Mouse (Mus musculus) spleen, postnatal 14 days (tissue): Measurements from ENCODE around the gene Smc1b.

Source experiments
- DNase-seq, 2 experiments: peaks; one replicate each; pipeline ENCODE4 v3.0.0; 2021 to 2022; ENCODE audit warnings: low spot score in 2 of 2

Smc1b gene

DNA sequence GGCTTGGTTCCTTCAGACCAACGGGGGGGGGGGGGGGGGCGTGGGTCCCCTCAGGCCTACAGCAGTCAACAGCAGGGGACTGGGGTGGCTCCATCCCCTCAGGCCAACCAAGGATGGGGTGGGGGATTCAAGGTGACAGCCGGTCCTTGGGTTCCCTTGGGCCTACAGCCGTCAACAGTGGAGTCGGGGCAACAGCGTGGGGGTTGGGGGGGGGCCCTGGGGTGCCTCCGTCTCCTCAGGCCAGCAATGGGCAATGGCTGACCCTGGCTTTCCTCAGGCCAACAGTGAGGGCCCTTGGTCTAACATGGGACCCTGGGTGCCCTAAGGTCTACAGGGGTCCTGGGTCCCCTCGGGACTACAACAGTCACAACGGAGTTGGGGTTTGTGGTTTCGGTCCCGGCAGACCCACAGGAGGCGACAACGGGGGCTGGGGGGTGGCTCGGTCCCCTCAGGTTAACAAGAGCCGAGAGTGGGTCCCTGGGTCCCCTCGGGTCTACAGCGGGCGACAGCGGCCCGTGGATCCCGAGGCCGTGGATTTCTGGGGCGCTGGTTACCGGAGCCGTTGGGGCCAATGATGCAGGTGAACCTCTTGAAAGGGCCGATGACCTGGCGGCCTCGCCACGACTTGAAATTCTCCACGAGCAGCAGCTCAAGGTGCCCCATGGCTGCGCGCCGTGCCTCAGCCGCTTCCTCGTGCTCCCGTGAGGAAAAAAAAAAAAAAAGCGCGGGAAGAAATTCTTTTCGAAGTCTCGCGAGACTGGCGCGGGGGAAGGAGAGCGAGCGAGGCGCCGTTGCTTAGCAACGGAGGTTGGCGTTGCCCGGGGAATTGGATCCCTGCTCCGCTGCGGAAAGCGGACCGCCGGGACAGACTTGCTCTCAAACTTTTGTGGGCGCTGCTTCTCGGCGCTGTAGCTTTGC lies at the start of gene Smc1b, which contains the start of gene Ribc2:
TSS of gene Smc1b (minus strand) at position 690 of the 918 bp plus-strand sequence.
TSS of gene Ribc2 (plus strand) at position 804 of the 918 bp plus-strand sequence.
- DNase-seq, result no peak

DNA sequence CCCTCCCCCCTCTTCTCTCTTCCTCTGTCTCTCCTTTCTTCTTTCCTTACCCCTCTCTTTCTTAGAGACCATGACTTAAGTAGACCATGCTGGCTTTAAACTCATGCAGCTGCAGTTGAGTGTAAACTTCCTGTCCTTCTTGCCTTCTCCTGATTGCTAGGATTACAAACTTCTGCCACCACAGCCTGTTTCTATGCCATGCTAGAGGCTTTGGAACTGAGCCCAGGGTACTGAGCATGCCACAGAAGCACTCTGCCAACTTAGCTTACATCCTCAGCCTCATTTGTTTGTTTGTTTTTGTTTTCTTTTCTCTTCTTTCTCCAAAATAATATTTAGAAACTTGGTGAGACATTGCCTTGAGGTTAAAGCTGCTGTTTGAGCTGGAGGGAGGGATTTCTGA lies 48.6 kb upstream of the Smc1b start:
- no peak for DNase-seq

DNA sequence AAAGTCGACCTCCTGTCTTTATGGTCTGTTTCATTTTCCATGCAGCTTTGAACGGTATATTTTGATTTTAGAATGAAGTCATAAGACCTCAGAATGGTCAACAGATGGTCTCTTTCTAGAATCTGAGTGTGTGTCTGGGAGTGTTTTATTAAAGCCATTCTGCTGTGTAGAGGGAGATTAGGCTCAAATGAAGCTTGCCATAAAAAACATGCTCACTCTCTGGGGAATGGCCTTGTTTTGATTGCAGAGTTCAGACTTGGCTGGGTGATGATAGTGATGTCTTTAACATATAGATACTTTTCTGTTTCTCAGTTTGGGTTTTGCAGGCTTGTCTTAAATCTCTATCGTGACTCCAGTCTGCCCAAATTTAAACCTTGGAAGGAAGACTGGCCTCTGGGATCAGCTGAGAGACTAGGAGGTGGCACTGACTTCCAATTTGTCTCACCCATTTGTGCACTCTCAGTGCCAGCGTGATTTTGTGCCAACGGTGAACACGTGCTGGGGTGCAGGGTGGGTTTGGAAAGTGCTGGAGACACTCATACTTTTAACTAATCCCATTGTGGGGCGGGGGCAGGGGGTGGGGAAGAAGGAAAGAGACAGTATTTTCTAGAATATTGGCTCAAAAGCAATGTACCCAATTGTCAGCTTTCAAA lies 47.9 kb upstream of the Smc1b start:
- DNase-seq, result no peak

DNA sequence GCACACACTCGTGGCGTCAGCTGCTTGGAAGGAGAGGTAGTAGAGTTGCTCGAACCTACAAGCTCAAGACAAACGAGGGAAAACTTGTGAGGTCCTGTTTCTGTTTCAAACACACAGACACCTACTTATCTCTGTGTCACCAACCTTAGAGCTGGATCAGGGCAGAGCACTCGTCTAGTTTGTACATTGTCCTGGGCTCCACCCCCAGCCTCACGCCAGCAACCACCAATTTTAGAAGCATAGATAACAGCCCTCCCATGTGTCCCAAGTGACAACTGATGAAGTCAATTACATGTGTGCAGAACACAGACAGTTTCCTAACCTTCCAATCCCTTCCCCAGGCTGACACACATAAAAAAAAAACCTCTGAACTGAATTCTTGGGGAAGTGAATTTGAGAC lies 46.4 kb upstream of the Smc1b start:
- no peak for DNase-seq

DNA sequence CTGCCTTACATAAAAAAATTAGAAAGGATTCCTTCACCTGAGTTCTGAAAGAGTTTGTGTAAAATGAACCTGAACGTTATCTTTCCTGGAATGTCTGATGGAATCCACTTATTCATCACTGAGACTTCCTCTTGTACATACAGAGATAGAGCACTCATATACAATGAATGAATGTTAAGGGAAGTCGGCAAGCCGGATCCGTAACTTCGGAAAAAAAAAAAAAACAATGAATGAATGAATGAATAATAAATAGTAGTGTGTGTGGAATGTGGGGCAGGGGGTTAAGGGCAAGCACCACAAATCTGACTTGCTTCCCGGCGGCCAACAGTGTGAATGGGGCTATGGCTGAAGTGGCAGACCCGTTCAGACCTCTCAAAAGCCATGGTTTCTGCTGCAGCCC lies 45.8 kb upstream of the Smc1b start:
- peak in 1 of 2 experiments; percentile 16 for DNase-seq

DNA sequence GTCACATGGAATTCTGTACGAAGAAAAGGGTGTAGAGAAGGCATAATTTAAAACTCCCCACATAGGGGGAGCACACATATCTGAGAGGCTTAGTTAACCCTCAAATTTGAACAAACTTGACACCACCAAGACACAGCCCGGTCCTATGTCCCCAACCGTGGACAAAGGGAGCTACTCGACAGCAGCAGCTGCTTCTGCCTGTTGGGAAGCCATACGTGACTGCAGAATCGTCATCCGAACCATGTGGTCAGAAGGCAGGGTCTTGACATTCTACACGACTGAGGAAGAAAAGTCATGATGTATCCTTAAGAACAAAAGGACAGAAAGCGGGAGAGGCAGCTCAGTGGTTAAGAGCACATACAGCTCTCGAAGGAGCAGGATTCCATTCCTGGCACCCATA lies 42.3 kb upstream of the Smc1b start:
- no peak for DNase-seq

DNA sequence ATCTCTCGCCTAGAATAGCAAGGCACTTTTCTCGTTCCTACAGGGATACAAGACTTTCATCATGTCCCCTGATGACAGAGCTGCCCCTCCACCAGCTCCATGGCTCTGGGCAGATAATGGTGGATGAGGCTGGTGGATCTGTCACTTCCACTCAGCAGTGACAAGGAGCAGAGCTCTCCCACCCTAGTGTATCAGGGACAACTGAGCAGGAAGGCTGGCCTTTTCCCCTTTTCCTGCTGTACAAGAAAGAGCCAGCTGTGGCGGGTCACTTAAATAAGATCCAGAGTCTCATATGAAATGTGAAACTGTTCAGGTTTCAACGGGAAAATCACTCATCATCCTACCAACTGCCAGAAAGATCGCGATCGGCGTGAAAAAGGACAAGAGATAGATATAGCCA lies 41.7 kb upstream of the Smc1b start:
- DNase-seq, result no peak

DNA sequence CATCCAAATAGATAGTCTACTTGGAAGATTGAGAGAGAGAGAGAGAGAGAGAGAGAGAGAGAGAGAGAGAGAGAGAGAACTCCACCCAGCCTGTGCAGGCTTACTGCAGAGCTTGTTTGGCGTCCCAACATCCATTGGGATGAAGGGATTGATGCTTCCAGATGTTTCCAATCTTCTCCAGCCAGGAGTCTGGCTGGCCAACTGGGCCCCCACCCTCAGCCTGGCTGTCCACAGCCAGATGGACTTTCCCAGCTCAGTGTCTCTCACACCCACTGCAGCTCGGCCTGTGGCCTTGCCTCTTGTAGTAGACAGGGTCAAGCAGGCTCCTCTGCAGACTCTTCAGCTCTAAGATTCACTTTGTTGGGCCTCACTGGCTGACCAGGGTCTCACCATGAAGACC lies 40.3 kb upstream of the Smc1b start:
- DNase-seq, result no peak

DNA sequence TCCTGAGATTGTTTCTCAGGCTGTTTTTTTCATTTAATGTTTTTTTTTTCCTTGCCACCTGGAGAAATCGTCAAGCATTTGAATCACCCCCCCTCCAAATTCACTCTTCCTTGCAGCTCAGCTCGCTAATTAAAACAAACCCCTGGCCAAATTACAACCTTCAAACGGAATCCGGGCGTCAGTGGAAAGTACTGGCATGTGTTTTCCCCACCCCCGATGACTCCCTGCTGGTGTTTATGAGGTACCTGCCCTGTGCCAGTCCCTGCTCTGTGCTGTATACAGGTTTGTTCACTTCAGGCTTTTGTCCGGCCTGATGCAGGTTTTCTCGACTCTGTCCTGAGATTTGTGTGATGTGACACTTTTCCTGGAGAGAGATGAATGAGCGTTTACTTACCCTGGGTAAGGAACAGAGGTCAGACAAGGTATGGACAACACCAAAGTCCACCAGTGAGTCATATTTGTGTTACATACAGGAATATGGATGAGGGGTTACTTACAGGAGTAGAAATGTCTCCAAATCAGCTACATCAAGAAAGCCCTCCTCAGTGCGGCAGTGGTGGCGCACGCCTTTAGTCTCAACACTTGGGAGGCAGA lies 35.4 kb upstream of the Smc1b start:
- no peak for DNase-seq

DNA sequence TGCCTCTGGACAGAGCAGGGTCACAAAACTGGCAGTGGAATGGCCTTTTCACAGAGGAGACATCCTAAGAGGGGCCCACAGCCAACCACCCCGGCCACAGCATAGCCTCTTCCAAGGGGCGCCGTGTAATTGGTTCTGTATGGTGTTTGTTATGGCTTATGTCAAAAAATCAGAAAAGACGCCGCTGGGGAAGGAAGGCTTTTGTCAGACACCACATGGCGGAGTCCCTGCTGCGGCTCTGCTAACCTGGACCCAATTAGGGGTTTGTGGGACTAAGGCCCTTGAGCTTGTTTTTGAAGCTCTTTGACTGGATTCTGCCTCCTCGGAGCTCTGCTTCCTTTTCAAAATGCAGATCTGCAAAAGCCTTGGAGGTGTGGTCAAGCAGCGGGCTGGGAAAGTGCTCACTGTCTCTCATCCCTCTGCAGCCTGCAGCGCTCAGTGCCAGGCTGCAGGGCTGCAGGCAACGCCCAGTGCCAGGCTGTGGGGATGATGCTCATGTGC lies 34.7 kb upstream of the Smc1b start:
- DNase-seq, result no peak

DNA sequence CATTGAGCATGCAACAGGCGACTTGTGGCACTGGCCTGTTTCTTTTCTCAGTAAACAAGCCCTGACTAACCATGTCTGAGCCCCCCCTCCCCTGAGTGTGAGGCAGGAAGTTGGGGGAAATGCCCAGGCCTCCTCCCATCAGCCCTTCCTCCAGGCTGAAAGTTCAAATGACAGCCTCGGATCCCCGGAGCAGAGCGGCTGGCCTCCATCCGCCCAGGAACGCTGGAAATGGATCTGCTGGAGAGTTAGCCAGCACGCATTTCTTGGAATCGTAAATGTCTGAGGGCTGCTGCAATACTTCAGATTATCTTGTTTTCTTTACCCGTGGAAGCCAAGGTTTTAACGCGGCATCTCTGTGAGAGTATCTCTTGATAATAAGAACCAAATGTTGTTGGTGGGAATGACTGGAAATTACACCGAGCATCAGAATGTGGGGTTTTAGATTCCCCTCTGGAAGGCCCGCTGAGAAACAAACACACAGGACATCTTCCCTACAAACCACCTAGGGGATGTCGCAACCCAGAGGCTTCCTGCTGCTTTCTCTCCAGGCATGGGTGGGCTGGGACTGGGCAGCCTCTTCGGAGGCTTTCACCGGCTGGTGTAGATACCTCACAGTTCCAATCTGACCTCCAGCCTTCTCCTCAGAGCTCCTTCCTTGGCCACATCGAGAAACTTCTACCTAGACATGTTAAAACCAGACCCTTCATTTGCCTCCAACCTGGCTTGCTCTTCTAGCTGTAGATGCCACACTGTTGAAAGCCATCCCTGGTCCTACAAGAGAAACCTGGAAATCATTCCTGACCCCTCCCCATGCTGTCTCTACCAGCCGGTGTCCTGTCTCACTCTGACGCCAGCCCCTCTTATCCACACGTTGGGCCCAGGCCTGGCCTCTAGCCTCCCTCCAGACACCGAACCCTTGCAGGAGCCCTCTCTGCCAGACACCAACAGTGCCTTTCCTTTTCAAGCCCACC lies 31.2 kb upstream of the Smc1b start:
- DNase-seq, result no peak

DNA sequence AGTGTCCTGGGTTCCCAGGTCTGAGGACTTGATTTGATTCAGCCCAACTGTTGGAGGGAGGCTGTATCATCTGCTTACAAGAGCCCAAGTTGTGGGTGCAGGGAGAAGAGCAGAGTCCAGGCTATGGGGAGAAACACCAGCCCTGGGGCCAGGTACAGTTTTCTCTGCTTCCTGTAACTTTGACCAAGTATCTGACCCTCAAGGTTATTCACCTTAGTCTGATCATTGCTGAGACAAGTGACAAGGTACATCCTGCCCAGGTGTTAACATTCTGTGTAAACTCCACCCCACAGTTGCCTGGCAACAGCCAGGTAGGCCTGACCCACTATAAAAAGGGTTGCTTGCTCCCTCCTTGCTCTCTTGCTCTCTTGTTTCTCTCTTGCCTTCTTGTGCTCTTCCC lies 29.7 kb upstream of the Smc1b start:
- no peak for DNase-seq

DNA sequence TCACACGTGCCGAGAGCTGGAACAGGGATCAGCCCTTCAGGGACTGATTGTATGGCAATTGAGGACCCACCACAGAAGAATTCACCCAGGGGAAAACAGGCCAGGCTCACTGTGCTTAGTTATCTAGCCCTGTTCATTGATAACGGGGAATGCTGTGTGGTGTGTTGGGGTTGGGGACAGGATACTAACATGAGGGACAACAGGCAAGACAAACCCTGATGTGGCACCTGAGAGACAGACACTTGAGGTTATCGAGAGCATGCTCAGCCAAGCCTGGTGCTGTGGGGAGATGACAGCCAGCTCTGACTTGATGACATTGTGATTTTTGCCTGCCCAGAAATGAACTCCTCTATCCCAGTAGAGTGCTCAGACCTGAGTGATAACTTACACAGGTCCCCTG lies 24.4 kb upstream of the Smc1b start:
- no peak for DNase-seq

DNA sequence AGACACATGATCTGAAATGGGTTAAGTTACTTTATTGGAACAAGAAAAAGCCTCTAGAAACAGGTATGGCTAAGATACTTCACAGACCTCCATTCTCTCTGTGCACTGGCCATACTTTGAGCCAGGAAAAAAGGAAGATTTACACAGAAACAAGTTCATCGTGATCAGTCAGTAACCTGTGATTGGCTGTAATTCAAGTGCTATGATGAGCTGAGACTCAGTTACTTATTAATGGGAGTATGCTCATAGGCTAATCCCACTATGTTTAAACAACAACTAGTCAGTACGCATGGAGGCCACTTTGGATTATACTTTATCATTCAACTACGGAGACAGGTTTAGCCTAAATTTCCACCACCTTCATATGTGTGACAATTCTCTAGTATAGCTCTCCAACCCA lies 22.3 kb upstream of the Smc1b start:
- DNase-seq, result no peak

DNA sequence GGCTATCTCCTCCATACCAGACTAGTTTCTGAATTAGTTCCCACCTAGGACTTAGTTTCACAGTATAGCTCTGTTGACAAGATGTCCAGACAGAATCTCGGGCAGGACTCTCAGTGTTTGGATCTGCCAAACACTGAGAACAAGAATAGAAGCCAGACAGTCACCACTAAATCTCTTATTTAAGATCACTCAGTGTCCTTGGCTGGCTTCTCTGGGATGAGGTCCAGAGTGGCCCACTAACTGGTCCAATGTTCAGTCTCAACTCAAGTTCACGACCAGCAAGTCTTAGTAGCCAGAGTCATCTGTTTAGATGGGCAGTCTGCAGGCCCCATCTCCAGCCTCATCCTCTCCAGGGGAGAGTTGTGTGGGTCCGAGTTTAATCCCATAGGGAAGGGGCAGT lies 20.8 kb upstream of the Smc1b start:
- no peak for DNase-seq

DNA sequence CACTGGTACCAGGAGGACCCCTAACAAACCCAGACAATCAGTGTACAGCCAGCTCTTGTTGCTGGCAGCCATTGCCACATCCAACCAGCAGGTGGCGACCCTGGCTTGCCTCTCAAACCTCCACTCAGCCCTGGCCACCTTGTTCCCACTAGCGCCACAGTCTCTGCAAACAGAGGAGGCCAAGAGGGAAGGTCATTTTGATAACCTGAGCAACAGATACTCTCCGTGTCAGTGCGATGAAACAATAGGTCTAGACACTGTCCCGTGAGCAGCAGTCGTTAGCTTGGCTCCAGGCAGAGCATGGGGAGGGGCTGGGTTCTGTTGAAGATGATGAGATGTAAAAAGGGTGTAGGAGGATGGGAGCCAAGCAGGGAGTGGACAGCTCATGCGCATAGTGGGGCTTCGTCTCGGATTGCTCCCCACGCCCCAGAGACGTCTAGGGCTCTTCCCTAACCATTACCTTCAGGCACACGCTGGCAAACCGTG lies 19.7 kb upstream of the Smc1b start:
- no peak for DNase-seq

DNA sequence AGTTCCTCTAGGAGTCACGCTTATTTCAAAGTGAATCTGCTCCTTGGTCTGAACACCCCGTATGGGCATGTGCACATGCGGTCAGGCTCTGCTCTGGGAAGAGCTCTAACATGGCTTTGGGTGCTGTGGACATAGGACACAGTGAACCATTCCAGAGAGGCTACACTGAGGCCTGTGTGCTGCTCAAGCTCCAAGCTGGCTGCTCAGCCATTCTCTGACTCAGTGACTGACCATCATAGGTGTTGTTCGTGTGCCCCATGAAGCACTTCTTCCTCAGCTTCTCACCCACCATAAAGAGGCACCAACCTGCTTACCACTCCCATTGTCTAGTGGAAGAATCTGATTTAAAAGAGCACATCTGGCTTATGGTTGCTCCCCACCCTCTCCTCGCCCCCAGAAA lies 12.5 kb upstream of the Smc1b start:
- no peak for DNase-seq

DNA sequence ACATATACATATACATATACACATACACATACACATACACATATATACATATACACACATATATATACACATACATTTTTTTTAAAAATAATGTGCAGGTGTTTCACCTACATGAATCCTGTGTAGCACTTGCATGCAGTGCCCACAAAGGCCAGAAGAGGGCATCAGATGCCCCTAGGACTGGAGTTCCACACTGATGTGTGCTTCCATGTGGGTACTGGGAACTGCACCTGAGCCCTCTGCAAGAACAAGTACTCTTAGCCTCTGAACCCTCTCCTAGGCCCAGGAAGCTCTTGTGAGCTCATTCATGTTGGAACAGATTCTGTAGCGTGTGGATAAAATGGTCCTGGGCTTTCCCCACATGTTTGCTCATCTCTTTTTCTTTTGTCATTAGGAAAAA lies 12.0 kb upstream of the Smc1b start:
- DNase-seq, result no peak

DNA sequence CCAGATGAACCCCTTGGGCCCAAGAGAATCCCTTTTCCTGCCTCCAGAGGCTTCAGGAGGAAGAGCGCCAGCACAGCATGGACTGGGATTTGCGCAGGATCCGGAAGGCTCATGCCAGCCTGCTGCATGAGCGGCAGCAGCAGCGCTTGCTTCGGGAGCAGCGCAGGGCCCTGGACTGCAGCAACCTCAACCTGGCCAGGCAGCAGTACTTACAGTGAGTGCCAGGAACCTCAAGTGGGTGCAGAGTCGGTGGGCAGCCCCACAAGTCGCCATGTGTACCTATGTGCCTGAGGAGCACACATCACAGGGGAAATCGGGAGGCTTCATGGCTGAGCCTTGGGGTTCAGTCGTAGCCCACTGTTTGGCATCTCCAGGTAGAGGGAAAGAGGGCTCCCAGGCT lies 11.4 kb upstream of the Smc1b start:
- no peak for DNase-seq

DNA sequence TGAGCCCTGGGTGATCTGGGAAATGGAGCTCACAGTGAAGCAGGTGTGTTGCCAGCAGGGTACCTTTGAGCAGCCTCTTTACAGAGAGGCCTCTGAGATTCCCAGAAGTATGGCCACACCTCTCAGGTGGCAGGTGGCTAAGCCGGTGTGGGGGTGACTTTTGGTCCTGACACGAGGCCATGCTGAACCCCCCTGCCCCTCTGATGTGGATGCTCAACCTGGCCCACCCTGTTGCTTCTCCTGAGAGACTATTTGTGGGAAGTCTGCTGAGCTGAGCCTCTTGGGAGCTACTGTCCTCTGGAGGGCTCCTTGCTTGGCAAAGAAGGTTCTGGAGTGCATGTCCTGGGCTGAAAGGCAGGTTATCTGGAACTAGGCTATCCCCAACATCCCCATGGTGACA lies 10.7 kb upstream of the Smc1b start:
- no peak for DNase-seq

DNA sequence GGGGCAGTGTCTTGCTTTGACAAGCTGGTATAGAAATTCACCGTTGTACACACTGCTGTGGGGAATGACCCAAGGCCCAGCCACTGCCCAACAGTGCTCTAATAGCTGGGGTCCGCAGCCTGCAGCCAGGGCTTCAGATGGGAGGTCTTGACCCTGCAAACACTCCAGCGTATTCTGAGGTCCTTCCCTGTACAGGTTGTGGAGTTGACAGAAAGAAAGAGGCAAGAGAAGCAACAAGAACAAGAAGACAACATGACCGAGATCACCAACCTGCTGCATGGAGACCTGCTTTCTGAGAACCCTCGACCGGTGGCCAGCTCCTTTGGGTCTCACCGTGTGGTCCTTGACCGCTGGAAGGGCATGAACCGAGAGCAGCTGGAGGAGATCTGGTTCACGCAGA lies 9.5 kb upstream of the Smc1b start:
- no peak for DNase-seq
